Mouse (Mus musculus) kidney, embryonic 15.5 days (tissue): ENCODE results near the gene Cetn4. TPM values are rescaled to one million over a fixed set of nuclear protein-coding genes. Genes with fewer than 3 reads are reported as not detected.
A peak's percentile ranks its signal among the peaks of the same experiment; 100 is the strongest.

Experiments used
- ATAC-seq: fragments of 200-750 bp; cut with Nextera tagmentation; replicated peaks from 2 replicates; pipeline ENCODE4 v1.8.0; 2017; ENCODE audit warnings: moderate TSS enrichment; ENCODE audit not compliant: low FRiP score
- H3K27ac ChIP-seq: fragments of 300-500 bp; sonication (generic); 2 replicates; pipeline ENCODE4 v1.5.1; 2015; ENCODE audit warnings: mild to moderate bottlenecking, inconsistent platforms
- H3K27me3 ChIP-seq: fragments of 300-500 bp; sonication (generic); 2 replicates; pipeline ENCODE4 v1.6.1; 2015; ENCODE audit warnings: inconsistent platforms
- H3K36me3 ChIP-seq: fragments of 300-500 bp; sonication (generic); 2 replicates; pipeline ENCODE4 v1.6.1; 2015; ENCODE audit warnings: inconsistent platforms
- H3K4me1 ChIP-seq: fragments of 300-500 bp; sonication (generic); 2 replicates; pipeline ENCODE4 v1.6.1; 2015; ENCODE audit warnings: inconsistent platforms
- H3K4me2 ChIP-seq: fragments of 300-500 bp; sonication (generic); 2 replicates; pipeline ENCODE4 v1.6.1; 2015; ENCODE audit warnings: moderate library complexity, mild to moderate bottlenecking, inconsistent platforms
- H3K4me3 ChIP-seq: fragments of 300-500 bp; sonication (generic); replicated peaks from 2 replicates; pipeline ENCODE4 v1.5.1; 2015; ENCODE audit warnings: mild to moderate bottlenecking, inconsistent platforms
- H3K9ac ChIP-seq: fragments of 300-500 bp; sonication (generic); 2 replicates; pipeline ENCODE4 v1.6.1; 2015; ENCODE audit warnings: mild to moderate bottlenecking, inconsistent platforms
- H3K9me3 ChIP-seq: fragments of 300-500 bp; sonication (generic); replicated peaks from 2 replicates; pipeline ENCODE4 v1.6.1; 2016; ENCODE audit warnings: inconsistent platforms
- WGBS: fragments of 180-500 bp; shearing (Covaris S2); methylation state at CpG from one replicate; pipeline ENCODE4 v1.1.7; 2015; ENCODE audit warnings: mixed read lengths; 5-methylcytosine and 5-hydroxymethylcytosine counted together
- polyA plus RNA-seq: library from polyadenylated mRNA; unstranded; fragments of >200 nt; fragmentation: Nextera tagmentation; extraction: Ambion mirVana; gene quantifications from 2 replicates; pipeline ENCODE4 v1.2.1, GENCODE M21; 2015

The Cetn4 gene
- polyA plus RNA-seq = 3.8 and 4.2 TPM in 2 replicates

DNA sequence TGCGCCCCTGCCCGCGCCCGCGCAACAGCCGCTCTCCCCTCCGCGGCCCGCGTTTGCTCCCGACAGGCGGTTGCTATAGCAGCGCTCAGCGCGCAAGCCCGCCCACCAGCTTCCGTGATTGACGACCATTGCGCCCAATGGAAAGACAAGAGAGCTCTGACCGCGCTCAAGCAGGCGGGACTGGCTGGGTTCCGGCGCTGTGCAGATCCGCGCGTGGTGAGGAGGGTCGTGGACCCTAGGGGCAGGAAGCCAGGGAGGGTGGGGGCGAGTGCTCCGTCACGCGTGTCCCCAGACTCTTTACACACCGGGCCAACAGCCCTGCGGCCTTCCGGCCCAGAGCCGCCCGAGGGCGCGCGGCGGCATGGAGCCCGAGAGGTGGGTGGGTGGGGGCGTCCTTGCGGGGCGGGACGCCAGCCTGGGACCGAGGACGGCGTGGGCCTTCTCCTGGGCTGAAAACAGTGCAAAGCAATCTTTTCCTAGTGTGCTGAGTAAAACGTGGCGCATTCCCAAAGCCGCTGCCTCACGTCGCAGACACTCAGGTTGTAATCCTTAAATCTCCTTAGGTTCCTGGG lies at the start of gene Cetn4, which contains the start of gene Bbs12:
Cetn4 (minus strand) TSS at position 339 of the 572 bp plus-strand sequence.
Bbs12 (plus strand) TSS at position 185 of the 572 bp plus-strand sequence.
- WGBS = under 1% methylated on average over 54 of the region's 54 CpGs
- H3K4me3 ChIP-seq = peak within 1 kb of the TSS; percentile 88
- H3K27ac ChIP-seq = peak within 1 kb of the TSS; percentile 79
- H3K36me3 ChIP-seq = no peaks in the 10 kb centered on the region
- ATAC-seq = peak; percentile 100
- peak within 1 kb of the TSS; percentile 75 for H3K4me2 ChIP-seq
- H3K9ac ChIP-seq = peak within 1 kb of the TSS; percentile 75
- H3K9me3 ChIP-seq = no peaks in the 10 kb centered on the region
- H3K4me1 ChIP-seq = peaks cover 14% of the 10 kb centered on the region
- no peaks in the 10 kb centered on the region for H3K27me3 ChIP-seq

- H3K27ac ChIP-seq = no peak overlapping the region
- ATAC-seq = no peak
- H3K4me1 ChIP-seq = 0 out of 2 replicates have a peak, but pooled peaks cover 4% of the 10 kb centered on the region
- H3K36me3 ChIP-seq = no peaks in the 10 kb centered on the region
- H3K9me3 ChIP-seq = no peaks in the 10 kb centered on the region
- H3K4me2 ChIP-seq = no peak overlapping the region
- no peaks in the 10 kb centered on the region for H3K27me3 ChIP-seq
- H3K4me3 ChIP-seq = no peak overlapping the region
- no peak overlapping the region for H3K9ac ChIP-seq
- WGBS = 75% methylated on average over 9 of the region's 9 CpGs
These were observed 48.2 kb upstream of the Cetn4 start for GRCm38 (mm10) chr3:37360729-37361128.

- ATAC-seq = no peak
- no peaks in the 10 kb centered on the region for H3K9me3 ChIP-seq
- no peaks in the 10 kb centered on the region for H3K36me3 ChIP-seq
These were observed 42.2 kb upstream of the Cetn4 start for GRCm38 (mm10) chr3:37354737-37355136.

GRCm38 (mm10) chr3:37353951-37354481 lies 41.5 kb upstream of the Cetn4 start:
- Histone ChIP-seq H3K4me3 (no peak overlapping the region), H3K4me2 (no peak overlapping the region), H3K27ac (no peak overlapping the region), H3K27me3 (peaks cover 16% of the 10 kb centered on the region), H3K9me3 (no peaks in the 10 kb centered on the region), H3K4me1 (peaks cover 8% of the 10 kb centered on the region), H3K36me3 (no peaks in the 10 kb centered on the region), H3K9ac (no peak overlapping the region)
- WGBS = 64% methylated on average over 10 of the region's 10 CpGs
- 0 out of 2 replicates have a peak, but pooled peaks have one; percentile 6 for ATAC-seq

More at GRCm38 (mm10) chr3:37354737-37355136, 42.2 kb upstream of the Cetn4 start:
- 0 out of 2 replicates have a peak, but pooled peaks cover 4% of the 10 kb centered on the region for H3K4me1 ChIP-seq
- no peak overlapping the region for H3K27ac ChIP-seq
- 88% methylated on average over 1 of the region's 1 CpGs for WGBS
- no peak overlapping the region for H3K4me3 ChIP-seq
- H3K9ac ChIP-seq = no peak overlapping the region
- H3K27me3 ChIP-seq = peaks cover 8% of the 10 kb centered on the region
- no peak overlapping the region for H3K4me2 ChIP-seq

DNA sequence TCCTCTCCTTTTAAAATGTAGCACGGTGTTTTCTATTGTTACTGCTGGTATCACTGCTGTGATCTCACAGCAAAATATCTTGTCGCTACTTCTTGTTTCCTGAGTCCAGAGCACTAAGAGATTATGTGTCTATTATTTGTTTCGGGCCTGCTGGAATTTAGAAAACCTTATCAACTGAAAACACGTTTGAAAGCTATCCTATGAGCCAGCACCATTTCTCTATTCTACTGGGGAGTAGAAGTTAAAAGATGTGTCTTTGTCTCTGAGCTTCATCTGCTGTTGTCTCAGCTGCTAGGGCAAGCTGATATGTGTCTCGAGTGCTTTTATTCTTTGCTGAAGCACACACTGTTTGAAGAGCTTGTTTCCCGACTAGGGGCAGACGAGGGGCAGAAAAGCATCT lies 37.9 kb upstream of the Cetn4 start:
- WGBS = 54% methylated on average over 7 of the region's 7 CpGs
- Histone ChIP-seq H3K4me2 (no peak overlapping the region), H3K4me3 (no peak overlapping the region), H3K9ac (no peak overlapping the region), H3K9me3 (no peaks in the 10 kb centered on the region), H3K4me1 (peaks cover 14% of the 10 kb centered on the region), H3K27me3 (peaks cover 41% of the 10 kb centered on the region), H3K27ac (no peak overlapping the region), H3K36me3 (no peaks in the 10 kb centered on the region)
- ATAC-seq = no peak

DNA sequence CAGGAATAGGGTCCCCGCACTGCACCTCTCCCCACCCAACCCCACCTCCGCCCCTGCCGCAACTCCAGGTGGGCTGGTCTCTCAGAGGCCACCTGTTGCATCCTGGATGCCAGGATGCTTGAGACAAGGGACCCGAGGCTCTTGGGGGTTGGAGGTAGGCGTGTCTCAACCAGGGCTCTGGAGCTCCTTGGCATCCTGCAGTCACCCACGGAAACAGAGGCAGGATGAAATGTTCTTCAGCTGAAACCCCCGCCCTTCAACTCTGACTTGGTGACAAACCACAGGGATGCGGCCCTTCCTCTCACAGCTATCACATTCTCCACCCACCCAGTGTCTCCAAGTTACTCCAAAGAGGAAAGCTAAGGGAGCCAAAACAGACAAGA lies 36.6 kb upstream of the Cetn4 start:
- 15% methylated on average over 8 of the region's 8 CpGs for WGBS
- no peak for ATAC-seq
- peaks cover 14% of the 10 kb centered on the region for H3K4me1 ChIP-seq

DNA sequence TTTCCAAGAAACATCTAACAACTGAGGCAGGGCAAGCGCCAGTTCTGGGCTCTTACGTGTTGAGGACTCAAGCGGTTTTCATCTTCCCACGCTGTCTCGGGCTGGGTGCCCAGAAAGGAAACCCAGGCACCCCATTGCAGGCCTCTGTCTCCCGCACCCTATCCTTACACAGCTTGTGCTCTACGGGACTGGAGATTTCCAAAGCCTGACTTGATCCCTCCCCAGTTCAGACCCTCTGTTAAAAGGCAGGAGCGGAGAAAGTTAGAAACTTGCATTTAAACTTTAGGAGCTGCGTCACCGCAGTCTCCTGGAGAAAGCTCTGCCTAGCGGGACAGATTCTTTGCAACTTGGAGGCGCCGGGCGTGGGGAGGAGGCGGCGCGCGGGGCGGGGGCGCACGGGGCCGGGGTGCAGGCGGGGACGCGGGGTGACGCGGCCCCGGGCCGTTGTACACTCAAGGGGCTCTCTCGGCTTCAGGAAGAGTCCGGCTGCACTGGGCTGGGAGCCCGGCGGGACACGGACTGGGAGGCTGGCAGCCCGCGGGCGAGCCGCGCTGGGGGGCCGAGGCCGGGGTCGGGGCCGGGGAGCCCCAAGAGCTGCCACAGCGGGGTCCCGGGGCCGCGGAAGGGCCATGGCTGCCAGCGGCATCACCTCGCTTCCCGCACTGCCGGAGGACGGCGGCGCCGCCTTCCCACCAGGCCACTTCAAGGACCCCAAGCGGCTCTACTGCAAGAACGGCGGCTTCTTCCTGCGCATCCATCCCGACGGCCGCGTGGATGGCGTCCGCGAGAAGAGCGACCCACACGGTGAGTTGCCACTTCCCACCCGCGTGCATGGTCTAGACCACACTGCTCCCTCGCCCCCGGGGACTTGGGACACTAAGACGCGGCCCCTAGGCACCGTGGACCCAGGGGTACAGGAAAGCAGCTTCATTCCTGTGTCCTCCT lies 36.0 kb upstream of the Cetn4 start, which contains the start of gene Fgf2:
Fgf2 (plus strand) TSS at position 126 of the 945 bp plus-strand sequence.
- Histone ChIP-seq H3K9ac (peak within 1 kb of the TSS; percentile 58), H3K27ac (no peak within 1 kb of the TSS), H3K4me2 (peak within 1 kb of the TSS; percentile 98), H3K27me3 (peaks cover 43% of the 10 kb centered on the region), H3K4me1 (peaks cover 14% of the 10 kb centered on the region), H3K4me3 (peak within 1 kb of the TSS; percentile 71), H3K9me3 (no peaks in the 10 kb centered on the region), H3K36me3 (no peaks in the 10 kb centered on the region)
- ATAC-seq = peak; percentile 63
- WGBS = 1% methylated on average over 75 of the region's 75 CpGs

More for the DNA sequence above, 36.6 kb upstream of the Cetn4 start:
- no peaks in the 10 kb centered on the region for H3K36me3 ChIP-seq
- peak overlapping the region; percentile 98 for H3K4me2 ChIP-seq
- H3K9ac ChIP-seq = peak overlapping the region; percentile 58; the same call in 1 of the 2 replicates
- H3K9me3 ChIP-seq = no peaks in the 10 kb centered on the region
- peak overlapping the region; percentile 71 for H3K4me3 ChIP-seq
- H3K27me3 ChIP-seq = peaks cover 43% of the 10 kb centered on the region
- no peak overlapping the region for H3K27ac ChIP-seq

- H3K36me3 ChIP-seq = no peaks in the 10 kb centered on the region
- peaks cover 43% of the 10 kb centered on the region for H3K27me3 ChIP-seq
- no peaks in the 10 kb centered on the region for H3K9me3 ChIP-seq
- no peak overlapping the region for H3K9ac ChIP-seq
- peak; percentile 28 for ATAC-seq
- peaks cover 14% of the 10 kb centered on the region for H3K4me1 ChIP-seq
- H3K4me3 ChIP-seq = peak overlapping the region; percentile 71
- WGBS = 34% methylated on average over 9 of the region's 9 CpGs
- no peak overlapping the region for H3K27ac ChIP-seq
- H3K4me2 ChIP-seq = peak overlapping the region; percentile 98
These were observed 35.2 kb upstream of the Cetn4 start for GRCm38 (mm10) chr3:37347671-37348070.

DNA sequence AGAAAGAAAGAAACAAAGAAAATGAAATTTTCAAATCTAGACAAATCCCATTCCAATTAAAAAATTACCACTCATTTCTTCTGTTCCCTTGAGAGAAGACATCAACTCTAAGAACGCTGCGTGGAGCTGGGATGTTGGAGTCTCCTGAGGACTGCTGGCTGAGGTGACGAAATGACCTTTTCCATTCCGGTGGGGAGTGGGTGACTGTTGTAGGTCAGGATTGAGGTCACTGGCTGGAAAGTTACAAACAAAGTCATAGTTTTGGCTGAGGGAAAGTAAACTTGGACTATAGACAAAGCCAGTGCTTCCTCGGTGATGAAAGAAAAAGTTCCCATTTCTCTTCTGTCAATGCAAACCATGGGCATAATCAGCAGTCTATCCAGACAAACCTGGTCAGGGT lies 30.3 kb upstream of the Cetn4 start:
- no peak for ATAC-seq
- no peak overlapping the region for H3K4me3 ChIP-seq
- H3K9me3 ChIP-seq = no peaks in the 10 kb centered on the region
- no peaks in the 10 kb centered on the region for H3K36me3 ChIP-seq
- no peak overlapping the region for H3K27ac ChIP-seq
- H3K9ac ChIP-seq = no peak overlapping the region
- 59% methylated on average over 5 of the region's 5 CpGs for WGBS
- H3K27me3 ChIP-seq = peaks cover 23% of the 10 kb centered on the region
- no peak overlapping the region for H3K4me2 ChIP-seq
- H3K4me1 ChIP-seq = peaks cover 4% of the 10 kb centered on the region

- Histone ChIP-seq H3K27me3 (peaks cover 7% of the 10 kb centered on the region), H3K4me3 (no peak overlapping the region), H3K27ac (no peak overlapping the region), H3K4me1 (no peaks in the 10 kb centered on the region), H3K4me2 (no peak overlapping the region), H3K9ac (no peak overlapping the region), H3K36me3 (no peaks in the 10 kb centered on the region), H3K9me3 (no peaks in the 10 kb centered on the region)
- WGBS = 66% methylated on average over 5 of the region's 5 CpGs
- ATAC-seq = no peak
These were observed 28.6 kb upstream of the Cetn4 start for GRCm38 (mm10) chr3:37341110-37341509.

GRCm38 (mm10) chr3:37334053-37334452 lies 21.5 kb upstream of the Cetn4 start:
- H3K9ac ChIP-seq = no peak overlapping the region
- WGBS = 90% methylated on average over 4 of the region's 4 CpGs
- H3K9me3 ChIP-seq = no peaks in the 10 kb centered on the region
- no peaks in the 10 kb centered on the region for H3K27me3 ChIP-seq
- ATAC-seq = no peak
- H3K27ac ChIP-seq = no peak overlapping the region
- no peaks in the 10 kb centered on the region for H3K4me1 ChIP-seq
- no peak overlapping the region for H3K4me2 ChIP-seq
- no peak overlapping the region for H3K4me3 ChIP-seq
- no peaks in the 10 kb centered on the region for H3K36me3 ChIP-seq

GRCm38 (mm10) chr3:37331999-37332449 lies 19.5 kb upstream of the Cetn4 start:
- no peaks in the 10 kb centered on the region for H3K27me3 ChIP-seq
- no peaks in the 10 kb centered on the region for H3K9me3 ChIP-seq
- H3K36me3 ChIP-seq = no peaks in the 10 kb centered on the region
- H3K27ac ChIP-seq = no peak overlapping the region
- no peak overlapping the region for H3K9ac ChIP-seq
- H3K4me3 ChIP-seq = no peak overlapping the region
- WGBS = 70% methylated on average over 6 of the region's 6 CpGs
- H3K4me1 ChIP-seq = no peaks in the 10 kb centered on the region
- ATAC-seq = no peak
- H3K4me2 ChIP-seq = no peak overlapping the region
